Mouse (Mus musculus): ENCODE measurements around the gene Spock1. TPM values are rescaled to one million over a fixed set of nuclear protein-coding genes. Genes with fewer than 3 reads are reported as not detected.

Spock1 gene
- 0.73 and 2.0 TPM in 2 replicates for polyA plus RNA-seq (2015; fragmentation: Nextera tagmentation; extraction: Ambion mirVana)

DNA sequence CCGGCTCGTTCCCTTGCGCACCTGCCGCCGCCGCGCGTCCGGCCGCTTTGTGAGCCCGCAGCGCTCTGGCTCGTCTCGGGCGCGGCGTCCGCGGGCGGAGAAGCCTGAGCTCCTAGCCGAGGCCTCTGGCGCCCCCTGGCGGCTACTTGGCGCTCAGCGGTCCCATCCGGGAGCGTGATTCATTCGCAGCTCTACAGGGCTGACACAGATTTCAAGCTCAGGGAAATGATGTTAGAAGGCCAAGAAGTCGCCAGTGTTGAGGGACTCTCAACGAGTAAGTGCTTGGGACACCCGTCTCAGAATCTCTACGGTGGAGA is at the start of gene Spock1:
Spock1 (minus strand) TSS at position 67 of the 317 bp plus-strand sequence.
- 1% methylated on average over 32 of the region's 32 CpGs for WGBS
- Histone ChIP-seq H3K9ac (no peak within 1 kb of the TSS), H3K36me3 (no peaks in the 10 kb centered on the region), H3K9me3 (replicated peaks) (no peaks in the 10 kb centered on the region), H3K27ac (no peak within 1 kb of the TSS), H3K4me2 (peak within 1 kb of the TSS; percentile 81), H3K4me3 (replicated peaks) (peak within 1 kb of the TSS; percentile 40), H3K27me3 (peaks cover 45% of the 10 kb centered on the region), H3K4me1 (peaks cover 9% of the 10 kb centered on the region)
- no peak for ATAC-seq (replicated peaks; ENCODE audit: low FRiP score)

DNA sequence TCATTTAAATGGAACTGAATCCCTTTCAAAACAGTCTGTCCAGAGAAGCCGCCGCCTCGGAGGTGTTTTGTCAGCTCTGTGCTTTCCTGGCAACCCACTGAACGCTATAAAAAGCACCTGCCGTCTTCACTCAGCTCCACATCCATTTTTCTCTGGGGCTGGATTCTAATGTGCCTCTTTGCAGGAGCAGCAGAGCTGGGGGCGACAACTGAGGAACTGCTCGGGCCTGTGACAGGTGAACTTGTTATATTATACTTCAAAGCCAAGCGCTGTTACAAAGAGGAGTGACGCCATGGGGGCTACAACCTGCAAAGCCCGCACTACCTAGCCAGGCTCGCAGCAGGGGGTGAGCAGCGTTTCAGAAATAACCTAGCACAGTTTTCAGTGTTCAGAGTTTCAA is 42.0 kb upstream of the Spock1 start:
- H3K36me3 ChIP-seq, result no peaks in the 10 kb centered on the region
- no peaks in the 10 kb centered on the region for H3K27me3 ChIP-seq
- no peak for ATAC-seq (replicated peaks; ENCODE audit: low FRiP score)
- H3K27ac ChIP-seq, result no peak overlapping the region
- no peak overlapping the region for H3K4me2 ChIP-seq
- H3K9me3 ChIP-seq (replicated peaks), result no peaks in the 10 kb centered on the region
- peaks cover 2% of the 10 kb centered on the region; the same call in 1 of the 2 replicates for H3K4me1 ChIP-seq
- 83% methylated on average over 12 of the region's 12 CpGs for WGBS
- H3K4me3 ChIP-seq (replicated peaks), result no peak overlapping the region
- no peak overlapping the region for H3K9ac ChIP-seq

DNA sequence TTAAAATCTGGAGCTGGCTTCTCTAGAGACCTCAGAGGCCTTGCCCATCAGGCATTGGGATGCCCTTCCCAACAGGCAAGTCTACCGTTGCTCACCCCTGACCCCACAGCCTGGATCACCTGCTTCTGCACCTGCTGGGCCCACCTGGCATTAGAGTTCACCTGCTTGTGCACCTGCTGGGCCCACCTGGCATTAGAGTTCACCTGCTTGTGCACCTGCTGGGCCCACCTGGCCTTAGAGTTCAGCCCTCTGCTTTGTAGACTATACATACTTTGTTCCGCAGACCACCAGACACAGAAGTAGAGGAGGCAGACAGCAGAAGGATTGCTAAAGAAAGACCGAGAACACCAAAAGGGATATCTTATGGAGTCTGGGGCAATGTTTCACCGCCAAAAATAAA is 41.4 kb upstream of the Spock1 start:
- Histone ChIP-seq H3K4me2 (no peak overlapping the region), H3K4me3 (replicated peaks) (no peak overlapping the region), H3K4me1 (peaks cover 3% of the 10 kb centered on the region; the same call in 1 of the 2 replicates), H3K9ac (no peak overlapping the region), H3K9me3 (replicated peaks) (no peaks in the 10 kb centered on the region), H3K27ac (no peak overlapping the region), H3K36me3 (no peaks in the 10 kb centered on the region), H3K27me3 (no peaks in the 10 kb centered on the region)
- ATAC-seq (replicated peaks; ENCODE audit: low FRiP score), result no peak
- 88% methylated on average over 4 of the region's 4 CpGs for WGBS

DNA sequence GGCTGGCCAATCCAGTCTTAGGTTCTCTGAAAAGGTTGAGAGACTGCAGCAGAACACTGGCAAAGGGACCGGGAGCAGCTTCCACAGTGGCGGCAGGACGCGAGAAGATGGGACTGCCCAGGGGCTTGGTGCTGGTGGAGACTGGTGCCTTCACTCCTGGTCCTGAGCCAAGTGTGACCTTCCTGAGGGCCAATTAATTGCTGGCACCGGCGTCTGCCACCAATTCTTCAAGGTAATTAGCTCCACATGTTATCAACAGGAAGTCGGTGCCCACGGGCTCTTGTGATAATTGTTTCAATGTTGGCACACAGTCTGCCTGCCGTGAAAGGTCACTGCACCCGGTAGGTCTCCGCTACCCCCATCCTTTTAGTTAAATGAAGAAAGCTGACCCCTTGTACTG is 37.1 kb upstream of the Spock1 start:
- 60% methylated on average over 11 of the region's 11 CpGs for WGBS
- Histone ChIP-seq H3K9ac (no peak overlapping the region), H3K4me3 (replicated peaks) (no peak overlapping the region), H3K27me3 (no peaks in the 10 kb centered on the region), H3K9me3 (replicated peaks) (no peaks in the 10 kb centered on the region), H3K4me1 (peaks cover 3% of the 10 kb centered on the region; the same call in 1 of the 2 replicates), H3K4me2 (no peak overlapping the region), H3K36me3 (no peaks in the 10 kb centered on the region), H3K27ac (no peak overlapping the region)
- no peak for ATAC-seq (replicated peaks; ENCODE audit: low FRiP score)

DNA sequence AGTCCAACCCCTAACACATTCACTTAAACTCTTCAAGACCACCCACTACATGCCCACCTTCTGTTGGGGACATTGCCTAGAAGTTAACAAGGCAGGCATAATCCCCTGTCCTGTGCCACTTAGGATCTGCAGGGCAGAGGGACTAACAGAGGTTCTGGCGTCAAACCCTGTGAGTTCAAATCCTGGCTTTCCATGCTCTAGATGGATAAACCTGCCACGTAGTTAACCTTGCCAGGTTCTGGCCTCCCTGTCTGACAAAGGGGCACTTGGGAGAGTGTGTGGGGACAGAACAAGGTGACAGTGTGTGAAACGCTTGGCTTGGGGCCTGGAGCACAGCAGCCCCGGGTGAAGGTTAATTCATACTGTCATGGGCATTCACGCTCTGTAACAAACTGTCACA is 36.3 kb upstream of the Spock1 start:
- Histone ChIP-seq H3K9me3 (replicated peaks) (no peaks in the 10 kb centered on the region), H3K4me2 (no peak overlapping the region), H3K4me3 (replicated peaks) (no peak overlapping the region), H3K9ac (no peak overlapping the region), H3K27ac (no peak overlapping the region), H3K4me1 (peaks cover 3% of the 10 kb centered on the region; the same call in 1 of the 2 replicates), H3K27me3 (no peaks in the 10 kb centered on the region), H3K36me3 (no peaks in the 10 kb centered on the region)
- WGBS, result 68% methylated on average over 5 of the region's 5 CpGs
- no peak for ATAC-seq (replicated peaks; ENCODE audit: low FRiP score)

DNA sequence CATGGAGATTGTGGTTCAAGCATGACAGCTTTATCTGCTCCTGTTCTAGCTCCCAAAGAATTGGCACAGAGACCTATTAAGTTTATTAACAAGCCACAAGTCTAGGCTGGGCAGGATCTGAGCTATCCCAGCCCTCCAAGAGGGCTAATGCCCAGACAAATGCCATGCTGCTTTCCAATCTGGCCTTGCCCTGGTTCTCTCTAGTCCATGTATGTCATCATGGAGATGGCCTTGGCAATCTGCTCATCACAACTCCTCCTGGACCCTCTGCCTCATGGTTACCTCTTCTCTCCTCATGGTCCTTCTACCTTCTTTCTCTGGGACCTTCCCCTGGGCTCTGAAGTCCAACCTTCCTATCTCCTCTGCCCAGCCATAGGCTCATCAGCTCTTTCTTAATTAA is 35.8 kb upstream of the Spock1 start:
- Histone ChIP-seq H3K9ac (no peak overlapping the region), H3K4me1 (peaks cover 3% of the 10 kb centered on the region; the same call in 1 of the 2 replicates), H3K27ac (no peak overlapping the region), H3K4me3 (replicated peaks) (no peak overlapping the region), H3K4me2 (no peak overlapping the region), H3K27me3 (no peaks in the 10 kb centered on the region), H3K36me3 (no peaks in the 10 kb centered on the region), H3K9me3 (replicated peaks) (no peaks in the 10 kb centered on the region)
- no peak for ATAC-seq (replicated peaks; ENCODE audit: low FRiP score)

DNA sequence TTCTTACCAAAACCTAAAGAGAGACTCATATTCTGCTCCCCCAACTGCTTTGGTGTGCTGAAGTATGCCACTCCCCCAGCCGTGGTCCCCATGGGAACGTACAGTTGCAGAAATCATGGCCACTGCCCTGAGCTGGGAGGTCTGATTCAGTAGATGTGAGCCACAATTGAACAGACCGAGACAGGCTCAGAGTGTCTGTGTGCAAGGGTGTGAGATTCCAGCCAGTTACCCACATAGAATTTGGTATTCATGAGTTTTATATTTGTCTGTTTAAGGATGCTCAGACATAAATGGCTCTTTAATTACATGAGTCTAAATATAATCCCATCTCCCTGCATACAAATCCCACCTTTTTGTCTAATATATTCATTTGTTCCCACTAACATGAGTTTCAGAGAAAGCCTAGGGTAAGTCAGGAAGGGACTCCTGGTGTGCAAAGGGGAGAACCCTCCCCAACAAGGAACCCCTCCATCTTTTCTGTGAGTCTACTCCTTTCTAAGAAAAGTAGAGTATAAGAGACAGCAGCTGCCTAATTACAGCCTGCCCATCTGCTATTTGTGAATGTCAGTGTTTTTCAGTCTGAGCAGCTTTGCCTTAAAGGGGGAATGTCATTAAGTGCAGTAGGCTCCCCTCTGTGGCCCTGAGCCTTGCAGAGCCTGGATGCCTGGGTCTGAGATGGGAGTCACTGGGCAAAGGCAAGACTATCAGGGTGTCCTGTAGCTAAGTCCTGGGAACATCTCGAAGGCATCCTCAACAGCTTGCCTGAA is 29.5 kb upstream of the Spock1 start:
- H3K9me3 ChIP-seq (replicated peaks), result no peaks in the 10 kb centered on the region
- 78% methylated on average over 4 of the region's 4 CpGs for WGBS
- no peak for ATAC-seq (replicated peaks; ENCODE audit: low FRiP score)

DNA sequence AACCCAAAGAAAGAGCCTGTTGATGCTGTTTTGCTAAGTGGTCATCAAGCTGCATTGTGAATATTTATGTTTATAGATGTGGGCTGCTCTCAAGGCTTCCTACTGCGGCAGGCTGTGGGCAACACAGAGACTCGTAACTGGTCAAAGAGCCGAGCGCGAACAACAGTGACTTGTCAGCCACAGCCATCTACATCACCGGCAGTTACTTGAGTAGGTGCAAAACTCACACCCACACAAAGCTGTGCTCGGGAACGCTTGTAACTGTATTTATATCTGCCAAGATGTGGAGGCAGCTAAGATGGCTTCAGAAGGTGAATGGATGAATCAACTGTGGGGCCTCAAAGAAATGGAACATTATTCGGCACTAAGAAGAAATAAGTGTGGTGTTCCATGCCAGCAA is 23.9 kb upstream of the Spock1 start:
- ATAC-seq (replicated peaks; ENCODE audit: low FRiP score), result no peak
- WGBS, result 91% methylated on average over 9 of the region's 9 CpGs

More for the DNA sequence above, 29.5 kb upstream of the Spock1 start:
- Histone ChIP-seq H3K27ac (no peak overlapping the region), H3K27me3 (no peaks in the 10 kb centered on the region), H3K9ac (no peak overlapping the region), H3K36me3 (no peaks in the 10 kb centered on the region), H3K4me3 (replicated peaks) (no peak overlapping the region), H3K4me1 (no peaks in the 10 kb centered on the region), H3K4me2 (no peak overlapping the region)

DNA sequence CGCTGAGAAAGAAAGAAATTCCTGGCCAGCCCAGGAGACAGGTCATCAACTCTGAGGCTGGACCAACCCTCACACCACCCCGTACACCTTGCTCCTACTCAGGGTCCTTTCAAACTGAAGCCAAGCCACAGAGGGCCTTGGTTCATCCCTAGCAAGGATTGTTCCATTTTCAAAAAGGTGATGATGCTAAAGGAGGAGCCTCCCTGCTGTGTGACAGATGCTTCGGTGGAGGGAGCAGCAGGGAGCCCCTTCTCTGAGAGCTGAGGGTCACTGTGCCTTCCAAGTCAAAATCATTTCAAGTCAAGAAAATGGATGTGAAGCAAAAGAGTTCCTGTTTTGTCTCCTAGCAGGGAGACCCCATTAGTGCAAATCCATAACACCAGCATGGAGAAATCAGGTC is 23.2 kb upstream of the Spock1 start:
- Histone ChIP-seq H3K9me3 (replicated peaks) (no peaks in the 10 kb centered on the region), H3K36me3 (no peaks in the 10 kb centered on the region)

More for the DNA sequence above, 23.9 kb upstream of the Spock1 start:
- Histone ChIP-seq H3K4me2 (no peak overlapping the region), H3K4me1 (no peaks in the 10 kb centered on the region), H3K9ac (no peak overlapping the region), H3K36me3 (no peaks in the 10 kb centered on the region), H3K4me3 (replicated peaks) (no peak overlapping the region), H3K9me3 (replicated peaks) (no peaks in the 10 kb centered on the region), H3K27ac (no peak overlapping the region), H3K27me3 (no peaks in the 10 kb centered on the region)

DNA sequence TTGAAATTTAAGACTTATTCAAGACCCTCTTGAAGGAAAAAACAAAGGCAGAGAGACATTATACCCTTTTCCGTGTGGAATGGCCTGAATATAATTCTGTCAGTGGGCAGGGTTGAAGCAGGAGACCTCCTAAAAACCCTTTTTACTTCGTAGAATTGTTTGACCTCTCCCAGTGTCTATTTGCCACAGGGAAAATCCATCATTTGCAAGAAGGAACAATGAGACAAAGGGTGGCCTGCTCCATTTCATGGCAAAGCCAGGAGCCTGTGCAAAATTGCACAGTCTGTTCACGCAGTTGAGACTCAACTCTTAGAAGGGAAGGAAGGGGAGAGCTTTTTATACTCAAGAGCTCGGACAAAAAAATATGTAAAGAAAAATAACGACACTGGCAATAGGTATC is 22.6 kb upstream of the Spock1 start:
- no peak overlapping the region for H3K9ac ChIP-seq
- no peaks in the 10 kb centered on the region for H3K4me1 ChIP-seq
- no peak overlapping the region for H3K27ac ChIP-seq
- no peak for ATAC-seq (replicated peaks; ENCODE audit: low FRiP score)
- no peaks in the 10 kb centered on the region for H3K9me3 ChIP-seq (replicated peaks)
- 46% methylated on average over 5 of the region's 5 CpGs for WGBS
- no peak overlapping the region for H3K4me3 ChIP-seq (replicated peaks)
- no peaks in the 10 kb centered on the region for H3K36me3 ChIP-seq
- H3K4me2 ChIP-seq, result no peak overlapping the region
- H3K27me3 ChIP-seq, result no peaks in the 10 kb centered on the region

More for the DNA sequence above, 23.2 kb upstream of the Spock1 start:
- Histone ChIP-seq H3K27me3 (no peaks in the 10 kb centered on the region), H3K4me3 (replicated peaks) (no peak overlapping the region), H3K4me2 (no peak overlapping the region), H3K4me1 (no peaks in the 10 kb centered on the region), H3K27ac (no peak overlapping the region), H3K9ac (no peak overlapping the region)
- ATAC-seq (replicated peaks; ENCODE audit: low FRiP score), result no peak
- 58% methylated on average over 3 of the region's 3 CpGs for WGBS

DNA sequence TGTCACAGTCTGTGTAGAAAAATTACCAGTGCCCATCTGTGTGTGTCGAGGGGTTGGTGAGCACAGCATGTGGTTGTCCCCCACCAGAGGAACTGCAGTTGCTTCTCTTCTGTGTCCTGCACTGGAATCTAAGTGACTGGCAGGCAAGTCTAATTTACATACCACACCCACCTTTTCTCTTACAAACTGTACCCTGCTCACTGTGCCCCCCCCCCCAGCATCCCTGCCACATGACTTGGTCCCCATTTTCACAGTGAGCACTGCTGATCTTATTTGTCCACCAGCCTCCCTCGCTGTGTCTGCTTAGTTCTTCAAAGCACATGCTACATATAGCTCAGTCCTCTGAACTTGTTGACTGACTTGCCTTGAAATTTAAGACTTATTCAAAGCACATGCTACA is 22.2 kb upstream of the Spock1 start:
- Histone ChIP-seq H3K9ac (no peak overlapping the region), H3K9me3 (replicated peaks) (no peaks in the 10 kb centered on the region), H3K27ac (no peak overlapping the region), H3K4me1 (no peaks in the 10 kb centered on the region), H3K4me3 (replicated peaks) (no peak overlapping the region), H3K4me2 (no peak overlapping the region), H3K36me3 (no peaks in the 10 kb centered on the region), H3K27me3 (no peaks in the 10 kb centered on the region)
- ATAC-seq (replicated peaks; ENCODE audit: low FRiP score), result no peak
- WGBS, result 31% methylated on average over 2 of the region's 2 CpGs

DNA sequence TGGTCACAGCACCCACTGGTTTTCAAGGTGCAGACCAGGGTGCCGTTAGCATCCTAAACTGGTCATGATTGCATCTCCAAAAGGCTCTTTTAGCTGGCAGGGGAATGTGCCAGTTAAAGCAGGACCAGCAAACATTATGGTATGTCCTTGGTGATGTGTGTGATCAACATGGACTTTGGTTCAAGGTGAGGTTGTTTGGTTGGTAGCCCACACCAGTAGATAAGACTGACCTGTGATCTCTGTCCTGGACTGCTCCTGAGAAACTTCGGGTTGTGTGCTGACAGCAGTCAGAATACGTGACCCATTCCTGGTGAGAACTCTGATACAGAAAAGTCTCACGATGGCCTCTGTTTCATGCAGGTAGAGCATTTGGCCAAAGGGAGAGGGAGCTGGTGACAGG is 11.8 kb upstream of the Spock1 start:
- no peak for ATAC-seq (replicated peaks; ENCODE audit: low FRiP score)
- 93% methylated on average over 4 of the region's 4 CpGs for WGBS
- Histone ChIP-seq H3K4me3 (replicated peaks) (no peak overlapping the region), H3K36me3 (no peaks in the 10 kb centered on the region), H3K27me3 (no peaks in the 10 kb centered on the region), H3K27ac (no peak overlapping the region), H3K9me3 (replicated peaks) (no peaks in the 10 kb centered on the region), H3K9ac (no peak overlapping the region), H3K4me2 (no peak overlapping the region), H3K4me1 (no peaks in the 10 kb centered on the region)

DNA sequence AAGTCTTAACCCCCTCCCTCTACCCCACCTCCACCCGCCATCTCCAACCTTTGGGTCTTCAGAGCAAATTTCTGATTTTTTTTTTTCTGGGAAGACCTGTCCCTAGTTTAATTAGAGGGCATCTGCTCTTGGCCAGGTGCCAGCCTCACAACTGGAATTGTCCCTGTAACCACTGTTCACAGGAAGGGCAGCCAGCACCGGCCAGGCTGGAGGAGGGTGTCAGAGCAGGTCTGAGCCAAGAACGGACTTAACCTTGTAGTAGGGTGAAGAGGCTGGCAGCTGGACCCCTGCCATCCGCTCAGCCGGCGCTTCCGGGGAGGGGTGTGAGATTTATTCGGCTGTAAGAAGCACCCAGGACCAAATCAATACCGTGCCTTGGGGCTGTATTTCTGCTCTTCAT is 3.0 kb upstream of the Spock1 start:
- no peak overlapping the region for H3K27ac ChIP-seq
- H3K36me3 ChIP-seq, result no peaks in the 10 kb centered on the region
- peaks cover 9% of the 10 kb centered on the region for H3K4me1 ChIP-seq
- no peak for ATAC-seq (replicated peaks; ENCODE audit: low FRiP score)
- no peak overlapping the region for H3K4me3 ChIP-seq (replicated peaks)
- H3K9me3 ChIP-seq (replicated peaks), result no peaks in the 10 kb centered on the region
- WGBS, result 77% methylated on average over 9 of the region's 9 CpGs
- no peak overlapping the region for H3K9ac ChIP-seq
- peaks cover 34% of the 10 kb centered on the region for H3K27me3 ChIP-seq
- H3K4me2 ChIP-seq, result no peak overlapping the region

All from kidney, embryonic 15.5 days (tissue).